11 mouse cellular contexts compared by ENCODE assay signal in the genomic region with DNA sequence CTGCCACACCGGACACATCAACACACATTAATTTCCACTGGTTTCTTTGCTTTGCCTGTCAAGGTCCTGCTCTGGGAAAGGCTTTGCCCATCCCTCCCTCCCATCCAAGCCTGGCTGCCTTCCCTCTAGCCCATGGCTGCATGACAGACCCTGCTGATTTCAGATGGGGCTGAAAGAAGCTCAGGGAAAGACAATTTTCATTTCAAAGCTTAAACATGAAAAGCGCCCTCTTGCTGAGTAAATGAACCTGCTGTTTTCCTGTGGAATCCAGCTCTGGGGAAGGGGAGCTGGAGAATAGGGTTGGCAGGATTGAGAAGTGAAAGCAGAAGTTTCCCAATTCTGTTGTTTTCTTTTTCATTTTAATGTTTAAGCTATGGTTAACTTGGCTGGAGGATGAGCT.
DNase-seq lines count a peak whose midpoint lies in the region; ATAC-seq and TF ChIP-seq lines count a peak whose summit lies in the region.
"Had no signal": no experiment of that assay in that cellular context is flagged by ENCODE, and none has a peak within 500 bp of the region (broad histone marks: within the 10 kb centered on the region; RNA-seq: fewer than 3 reads in every experiment).

No protein-coding gene starts in this region.

- no peaks in the 10 kb centered on the region for H3K36me3 ChIP-seq in forebrain, postnatal 0 days (ENCODE audit: insufficient read depth)
- no peaks in the 10 kb centered on the region for H3K36me3 ChIP-seq in midbrain, postnatal 0 days (ENCODE audit: insufficient read depth, low read length)
- H3K36me3 ChIP-seq: G1E had no signal

- peak; percentile 42; the same call in 1 of the 2 replicates for ATAC-seq in forebrain, postnatal 0 days
- ATAC-seq in midbrain, postnatal 0 days (ENCODE audit: low FRiP score), result peak; percentile 60; the same call in 1 of the 2 replicates
- ATAC-seq in activated CD4-positive, CD25-positive, alpha-beta regulatory T cell, adult 4 months, result no peak

- H3K27me3 ChIP-seq in forebrain, postnatal 0 days (ENCODE audit: insufficient read depth, low read length), result no peaks in the 10 kb centered on the region
- H3K27me3 ChIP-seq in midbrain, postnatal 0 days (ENCODE audit: insufficient read depth, low read length), result no peaks in the 10 kb centered on the region

- WGBS in forebrain, postnatal 0 days, result 14% methylated on average over 2 of the region's 2 CpGs
- 19% methylated on average over 2 of the region's 2 CpGs for WGBS in midbrain, postnatal 0 days

- H3K27ac ChIP-seq in forebrain, postnatal 0 days (ENCODE audit: low read depth, low read length), result no peak overlapping the region
- no peak overlapping the region for H3K27ac ChIP-seq in midbrain, postnatal 0 days (ENCODE audit: low read depth, low read length)
- H3K27ac ChIP-seq: kidney, postnatal 0 days had no signal

- H3K4me3 ChIP-seq in forebrain, postnatal 0 days (ENCODE audit: low read depth, low read length), result no peak overlapping the region
- no peak overlapping the region for H3K4me3 ChIP-seq in midbrain, postnatal 0 days (ENCODE audit: low read depth, low read length)

- DNase-seq in embryo, embryonic 9.5 days (ENCODE audit: extremely low spot score), result peak; percentile 1
- no peak for DNase-seq in embryo, embryonic 10.5 days (ENCODE audit: low spot score)
- peak; percentile 9 for DNase-seq in right cerebral cortex, postnatal 4 days
- DNase-seq in right cerebral cortex, postnatal 14 days, result no peak
- DNase-seq in forebrain, postnatal 0 days, result peak; percentile 20
- DNase-seq in midbrain, postnatal 0 days (ENCODE audit: low spot score), result peak; percentile 66
- no peak for DNase-seq in gastrocnemius, adult 8-10 months (ENCODE audit: low spot score in 2 of 2)
- DNase-seq: lung, postnatal 10 days had no signal

- no peak overlapping the region for H3K4me2 ChIP-seq in forebrain, postnatal 0 days (ENCODE audit: low read depth)
- H3K4me2 ChIP-seq in midbrain, postnatal 0 days (ENCODE audit: low read depth, low read length, poor library complexity, severe bottlenecking), result no peak overlapping the region

- H3K9me3 ChIP-seq in forebrain, postnatal 0 days (ENCODE audit: low read length), result no peaks in the 10 kb centered on the region
- H3K9me3 ChIP-seq in midbrain, postnatal 0 days (ENCODE audit: low read length), result no peaks in the 10 kb centered on the region
- H3K9me3 ChIP-seq: G1E had no signal

- H3K9ac ChIP-seq in forebrain, postnatal 0 days, result no peak overlapping the region
- H3K9ac ChIP-seq in midbrain, postnatal 0 days (replicated peaks; ENCODE audit: low read length, poor library complexity, severe bottlenecking), result no peak overlapping the region

- no peaks in the 10 kb centered on the region for H3K4me1 ChIP-seq in forebrain, postnatal 0 days (ENCODE audit: insufficient read depth)
- peaks cover 2% of the 10 kb centered on the region; the same call in 1 of the 2 replicates for H3K4me1 ChIP-seq in midbrain, postnatal 0 days (ENCODE audit: insufficient read depth, low read length)

- TF ChIP-seq CTCF in forebrain, postnatal 0 days (IDR thresholded peaks at IDR 0.05; ENCODE audit: low read depth), result peak; percentile 14
- TF ChIP-seq CTCF in midbrain, postnatal 0 days (IDR thresholded peaks at IDR 0.05), result peak; percentile 46

Comparison
In these comparisons a context has a peak if more than half of its experiments do, and no peak if none do; other contexts are left out.
1. DNase-seq: peak in embryo, embryonic 9.5 days (single experiment), right cerebral cortex, postnatal 4 days (single experiment), forebrain, postnatal 0 days (single experiment) and midbrain, postnatal 0 days (single experiment); none in embryo, embryonic 10.5 days (single experiment), right cerebral cortex, postnatal 14 days (single experiment) and gastrocnemius, adult 8-10 months (0 of 2).